Mouse (Mus musculus) 3134 (cell line): ENCODE data around the gene Src.
A peak's percentile ranks its signal among the peaks of the same experiment; 100 is the strongest.

Experiments used
- DNase-seq: peaks from one replicate; pipeline ENCODE4 v3.0.0-alpha.2; 2011; ENCODE audit warnings: low spot score; ENCODE audit not compliant: insufficient read length; ENCODE audit errors: extremely low read depth

The Src gene

GRCm38 (mm10) chr2:157434041-157434440 is 15.8 kb downstream of the Src start:
- DNase-seq: no peak

GRCm38 (mm10) chr2:157434497-157434896 is 16.3 kb downstream of the Src start:
- DNase-seq: no peak

- DNase-seq: no peak
These were observed 18.3 kb downstream of the Src start for GRCm38 (mm10) chr2:157436496-157436895.

DNA sequence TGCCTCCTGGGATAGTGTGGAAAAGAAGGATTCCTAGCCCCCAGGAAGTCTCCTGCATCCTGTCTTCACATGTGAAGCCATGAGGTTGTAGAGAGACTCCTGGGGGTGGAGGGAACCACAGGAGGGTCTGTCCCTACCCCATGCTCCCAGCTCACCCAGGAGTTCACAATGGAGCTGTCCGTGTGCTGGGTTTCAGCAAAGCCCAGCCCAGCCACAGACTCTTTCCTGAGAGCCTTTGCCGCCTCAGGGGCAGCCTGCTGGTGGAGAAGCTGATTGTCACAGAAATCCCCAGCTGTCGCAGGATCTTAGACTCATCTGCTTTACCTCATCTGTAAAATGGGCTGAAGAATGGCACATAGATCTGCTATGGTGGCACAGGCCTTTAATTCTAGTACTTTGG is 18.9 kb downstream of the Src start:
- no peak for DNase-seq

DNA sequence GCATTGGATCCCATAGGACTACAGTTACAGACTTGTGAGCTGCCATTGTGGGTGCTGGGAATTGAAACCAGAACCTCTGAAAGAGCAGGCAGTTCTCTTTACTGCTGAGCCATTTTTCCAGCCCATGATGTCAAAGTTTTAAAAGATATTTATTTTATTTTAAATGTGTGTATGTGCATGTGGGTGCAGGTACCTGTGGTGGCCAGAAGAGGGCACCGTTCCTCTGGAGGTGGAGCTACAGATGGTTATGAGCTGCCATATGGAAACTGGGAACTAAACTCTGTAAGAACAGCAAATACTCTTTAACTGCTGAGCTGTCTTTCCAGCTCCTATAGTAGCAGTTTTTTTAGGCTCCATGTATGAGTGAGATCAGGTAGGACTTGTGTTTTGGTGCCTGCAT is 23.1 kb downstream of the Src start:
- DNase-seq: no peak

DNA sequence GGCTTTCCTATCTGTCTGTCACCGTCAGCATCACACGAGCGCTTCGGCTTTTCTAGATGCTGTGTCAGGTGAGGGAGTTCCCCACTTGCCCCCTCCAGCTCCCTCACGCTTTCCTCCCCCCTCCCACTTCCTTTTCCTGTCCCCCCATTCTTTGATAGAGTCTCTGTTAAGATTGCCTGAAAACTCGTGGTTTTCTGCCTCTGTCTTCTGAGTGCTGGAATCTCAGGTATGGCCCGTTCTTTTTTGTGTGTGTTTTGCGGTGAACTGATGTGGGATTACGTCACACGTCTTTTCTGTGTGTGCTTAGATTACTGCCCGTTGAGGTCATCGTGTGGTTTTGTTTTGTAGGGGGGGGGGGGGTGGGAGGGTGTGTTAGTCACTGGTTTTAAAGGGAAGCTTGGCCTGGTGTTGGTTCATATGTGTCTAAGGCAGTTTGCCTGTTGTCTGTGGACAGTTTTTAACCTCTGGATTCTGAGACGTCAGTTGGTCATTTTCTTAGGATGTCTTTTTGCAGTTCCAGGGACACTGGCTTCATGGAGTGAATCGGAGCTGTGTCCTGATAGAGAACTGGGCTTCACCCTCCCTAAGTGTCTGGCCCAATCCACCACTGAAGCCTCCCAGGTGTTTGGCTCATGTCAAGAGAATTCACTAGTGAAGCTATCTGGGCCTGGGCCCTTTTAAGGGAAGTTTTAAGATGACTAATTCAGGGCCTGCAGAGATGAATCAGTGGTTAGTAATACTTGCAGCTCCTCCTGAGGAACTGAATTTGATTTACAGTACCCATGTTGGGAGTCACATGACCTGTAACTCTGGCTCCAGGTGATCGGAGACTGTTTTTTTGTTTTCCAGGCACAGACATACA is 29.3 kb downstream of the Src start:
- peak; percentile 82 for DNase-seq

- DNase-seq: no peak
These were observed 30.1 kb downstream of the Src start for GRCm38 (mm10) chr2:157448356-157448755.

DNA sequence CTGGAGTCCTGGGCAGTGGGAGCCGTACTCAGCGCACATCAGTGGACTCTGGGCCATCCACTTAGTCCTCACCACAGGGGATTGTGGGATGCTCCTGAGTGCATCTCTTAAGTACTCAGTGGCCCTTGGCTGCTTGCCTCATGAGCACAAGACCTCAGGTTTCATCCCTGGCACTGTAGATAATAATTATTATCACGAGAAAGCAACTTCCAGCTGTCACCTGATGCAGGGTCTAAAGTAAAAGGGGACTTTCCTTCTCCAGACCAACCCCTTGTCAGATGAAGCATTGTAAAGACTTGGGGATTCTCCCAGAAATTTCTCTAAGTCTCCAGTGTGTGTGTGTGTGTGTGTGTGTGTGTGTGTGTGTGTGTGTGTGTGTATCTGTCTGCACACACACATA is 32.7 kb downstream of the Src start:
- no peak for DNase-seq

DNA sequence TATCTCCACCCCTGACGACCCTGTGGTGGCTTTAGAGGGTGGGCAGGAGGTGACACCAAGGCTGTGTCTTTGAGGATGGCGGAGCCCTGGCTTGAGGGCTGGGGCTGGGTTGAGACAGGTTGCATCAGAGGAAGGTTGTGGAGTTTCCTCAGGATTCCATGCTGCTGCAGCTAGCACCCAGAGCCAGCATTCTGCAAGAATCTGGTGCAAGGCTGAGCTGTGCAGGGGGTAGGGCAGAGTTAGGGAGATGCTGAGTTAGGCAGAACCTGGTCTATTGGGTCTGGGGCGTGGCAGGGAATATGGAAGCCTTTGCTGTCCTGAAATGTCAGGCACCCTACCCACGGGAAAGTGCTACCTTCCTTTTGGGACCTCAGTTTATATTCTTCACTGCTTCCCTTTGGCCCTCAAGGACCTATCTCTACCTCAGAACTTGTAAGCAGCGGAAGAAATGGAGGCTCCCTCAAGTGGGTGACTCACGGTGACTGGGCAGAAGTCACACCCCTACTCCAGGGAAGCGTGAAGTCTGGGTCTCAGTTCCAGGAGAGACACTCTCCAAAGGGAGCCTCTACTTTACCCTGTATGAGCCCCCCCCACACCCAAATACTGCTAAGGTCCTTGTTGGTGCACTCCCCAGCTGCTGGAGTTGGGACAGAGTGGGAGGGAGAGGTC is 33.3 kb downstream of the Src start:
- peak; percentile 80 for DNase-seq

GRCm38 (mm10) chr2:157457100-157457806 is 39.0 kb downstream of the Src start:
- DNase-seq: peak; percentile 94

- DNase-seq: peak; percentile 45
These were observed 40.2 kb downstream of the Src start for GRCm38 (mm10) chr2:157458472-157458871.

- no peak for DNase-seq
These were observed 41.5 kb downstream of the Src start for GRCm38 (mm10) chr2:157459736-157460135.

DNA sequence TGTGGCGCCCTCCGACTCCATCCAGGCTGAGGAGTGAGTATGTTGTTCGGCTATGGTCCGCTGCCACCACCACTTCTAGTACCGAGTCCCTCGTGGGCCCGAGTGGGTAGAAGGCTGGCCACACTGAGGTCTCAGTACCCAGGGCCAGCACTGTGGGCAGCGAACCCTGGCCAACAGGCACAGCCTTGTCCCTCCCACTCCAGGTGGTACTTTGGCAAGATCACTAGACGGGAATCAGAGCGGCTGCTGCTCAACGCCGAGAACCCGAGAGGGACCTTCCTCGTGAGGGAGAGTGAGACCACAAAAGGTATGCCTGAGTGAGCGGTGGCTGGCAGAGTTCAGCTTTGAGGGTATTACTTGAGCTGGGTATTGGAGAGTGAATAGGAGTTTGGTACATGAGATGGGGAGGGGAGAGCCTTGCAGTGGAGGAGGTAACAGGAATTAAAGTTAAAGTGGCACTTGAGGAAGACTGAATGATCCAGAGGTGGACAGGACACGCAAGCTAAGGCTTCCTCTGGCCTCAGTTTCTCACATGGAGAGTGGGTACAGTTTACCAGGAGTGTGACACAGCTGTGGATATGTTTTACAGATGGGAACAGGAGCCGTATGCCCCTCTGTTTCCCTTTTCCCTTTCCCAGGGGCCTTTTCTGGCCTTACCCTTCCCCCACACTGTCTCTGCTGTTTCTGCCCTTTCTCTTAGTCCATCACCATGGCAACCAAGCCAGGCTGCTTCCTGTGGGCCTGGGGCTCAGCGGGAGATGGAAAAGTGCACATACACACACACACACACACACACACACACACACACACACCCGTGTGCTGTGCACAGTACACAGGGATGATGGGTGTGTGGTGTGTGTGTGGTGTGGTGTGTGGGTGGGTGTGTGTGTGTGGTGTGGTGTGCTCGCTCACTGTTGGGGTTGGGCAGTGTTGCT is 44.8 kb downstream of the Src start:
- no peak for DNase-seq

DNA sequence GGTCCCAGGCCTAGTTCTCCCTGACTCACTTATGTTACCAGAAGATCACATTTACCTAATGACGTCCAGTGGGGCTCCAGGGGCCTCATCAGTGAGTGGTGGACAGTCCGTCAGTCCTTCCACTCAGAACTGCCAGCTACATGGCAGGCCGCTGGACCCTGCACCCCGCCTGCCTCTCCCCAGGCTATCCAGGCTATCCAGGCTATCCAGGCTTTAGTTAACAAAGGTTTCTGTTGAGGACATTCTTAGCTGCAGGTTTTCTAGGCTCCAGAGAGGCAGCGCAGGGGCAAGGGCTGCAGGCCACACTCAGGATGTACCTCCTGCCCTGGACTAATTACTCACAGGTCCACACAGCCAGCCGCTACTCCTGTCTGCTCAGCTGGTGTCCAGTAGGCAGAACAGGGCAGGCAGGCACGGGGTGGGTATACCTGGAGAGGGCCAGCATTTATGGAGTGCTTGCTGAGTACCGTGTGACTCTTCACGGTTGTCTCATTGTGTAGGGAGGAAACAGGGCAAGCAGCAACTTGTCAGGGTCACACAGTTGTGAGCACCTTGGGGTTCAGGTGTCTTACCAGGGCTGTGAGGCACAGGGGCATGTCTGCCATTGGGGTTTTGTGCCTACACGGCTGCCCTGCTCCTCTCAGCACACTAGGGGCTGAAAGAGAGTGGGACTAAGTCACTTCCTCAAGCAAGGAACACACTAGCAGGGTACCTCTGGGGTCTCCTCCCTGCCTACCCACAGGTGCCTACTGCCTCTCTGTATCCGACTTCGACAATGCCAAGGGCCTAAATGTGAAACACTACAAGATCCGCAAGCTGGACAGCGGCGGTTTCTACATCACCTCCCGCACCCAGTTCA is 45.9 kb downstream of the Src start:
- DNase-seq: no peak

GRCm38 (mm10) chr2:157464746-157465126 is 46.5 kb downstream of the Src start:
- no peak for DNase-seq

GRCm38 (mm10) chr2:157466836-157467235 is 48.6 kb downstream of the Src start:
- DNase-seq: no peak

DNA sequence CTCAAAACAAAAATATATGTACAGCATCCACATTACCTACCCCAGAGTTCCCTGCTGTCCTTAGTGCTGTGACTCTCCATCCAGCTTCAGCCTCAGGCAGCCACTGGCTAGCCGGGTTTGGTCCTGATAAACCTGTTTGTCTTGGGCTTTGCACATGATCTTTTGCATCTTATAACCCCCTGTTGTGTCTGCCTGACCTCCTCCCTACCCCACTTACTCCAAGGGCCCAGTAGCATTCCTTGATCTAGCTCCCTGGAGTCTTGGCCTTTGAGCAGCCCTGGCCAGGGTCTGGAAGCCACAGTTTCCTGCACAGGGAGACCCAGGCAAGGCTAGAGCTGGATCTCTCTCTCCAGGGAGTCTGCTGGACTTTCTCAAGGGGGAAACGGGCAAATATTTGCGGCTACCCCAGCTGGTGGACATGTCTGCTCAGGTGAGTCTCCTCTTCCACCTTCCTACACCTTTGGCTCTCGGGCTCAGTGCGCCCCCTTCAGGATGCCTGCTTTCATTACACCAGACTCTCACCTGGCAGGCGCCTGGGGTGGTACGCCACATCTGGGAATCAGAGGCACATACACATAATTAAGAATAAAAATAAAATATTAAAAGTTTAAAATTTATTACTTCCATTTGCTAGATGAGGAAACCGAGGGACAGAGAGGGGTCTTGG is 50.0 kb downstream of the Src start:
- no peak for DNase-seq

DNA sequence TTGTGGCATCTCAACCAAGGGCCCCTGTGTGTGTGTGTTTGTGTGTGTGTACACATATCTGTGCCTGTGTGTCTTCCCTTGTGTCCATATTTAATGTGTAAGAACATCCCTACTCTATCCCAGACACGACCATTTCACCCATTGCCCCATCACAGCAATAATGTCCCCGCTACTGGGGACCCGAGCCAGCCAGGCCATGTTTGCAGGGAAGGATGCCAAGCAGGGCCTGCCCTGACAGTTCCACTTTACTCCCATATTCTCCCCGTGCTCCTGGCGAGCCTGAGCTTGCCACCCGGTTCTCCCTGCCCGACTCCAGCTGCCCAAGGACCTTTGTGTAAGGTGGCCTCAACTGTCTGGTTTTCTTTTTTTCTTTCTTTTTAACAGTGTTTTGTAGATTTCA is 53.0 kb downstream of the Src start:
- no peak for DNase-seq

- no peak for DNase-seq
These were observed 53.5 kb downstream of the Src start for GRCm38 (mm10) chr2:157471737-157472136.
